Mouse (Mus musculus) lung, postnatal 0 days (tissue): ENCODE results near the gene Ap2b1.

Experiments
- CTCF ChIP-seq: IDR thresholded peaks from 2 replicates; pipeline ENCODE4 v1.5.1; 2016; ENCODE audit warnings: antibody characterized with exemption, mild to moderate bottlenecking
- EP300 ChIP-seq: IDR thresholded peaks from 2 replicates; pipeline ENCODE4 v1.6.1; 2016; ENCODE audit warnings: antibody characterized with exemption, mild to moderate bottlenecking, control low read depth

DNA sequence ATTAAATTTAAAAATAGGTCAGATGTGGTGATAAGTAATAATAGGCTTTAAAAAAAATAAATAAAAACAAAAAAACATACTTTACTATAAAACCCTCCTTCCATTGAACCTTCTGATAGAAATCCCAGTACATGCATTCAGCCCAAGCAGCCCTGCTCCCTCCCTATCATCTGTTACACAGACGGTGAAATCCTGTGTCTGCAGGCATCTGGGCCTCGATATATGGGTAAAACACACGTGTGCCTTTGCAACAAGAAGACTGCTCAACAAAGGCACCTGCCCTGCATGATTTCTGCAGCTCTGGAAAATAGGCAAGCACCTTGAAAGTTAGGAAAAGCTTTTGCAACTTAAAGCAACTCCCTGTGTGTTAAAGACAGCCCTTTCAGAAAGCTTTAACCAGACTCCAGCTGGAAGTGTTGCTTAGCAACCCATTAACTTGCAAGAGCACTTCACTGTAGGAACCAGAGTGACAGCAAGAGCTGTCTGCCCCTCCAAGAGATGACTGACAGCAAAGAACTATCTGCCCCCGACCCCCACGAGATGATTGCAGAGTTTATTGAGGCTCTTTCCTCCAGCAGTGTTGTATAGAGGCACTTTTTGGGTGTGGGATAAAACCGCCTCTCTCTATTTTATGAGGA is 96.1 kb downstream of the Ap2b1 start:
- no peak for TF ChIP-seq CTCF
- TF ChIP-seq EP300 = no peak
